Mouse (Mus musculus) myocyte (in vitro differentiated cells): ENCODE measurements around the gene Klhl9. TPM values are rescaled to one million over a fixed set of nuclear protein-coding genes. Genes with fewer than 3 reads are reported as not detected.

Experiments
- H3K27me3 ChIP-seq: one replicate; pipeline ENCODE4 v1.6.1; 2011; ENCODE audit not compliant: control insufficient read depth, insufficient read depth, insufficient read length
- H3K36me3 ChIP-seq: one replicate; pipeline ENCODE4 v1.6.1; 2011; ENCODE audit not compliant: control insufficient read depth, insufficient read depth
- H3K4me2 ChIP-seq: one replicate; pipeline ENCODE4 v1.6.1; 2011; ENCODE audit warnings: low read depth, control low read depth
- H3K4me3 ChIP-seq: one replicate; pipeline ENCODE4 v1.5.1; 2011; ENCODE audit warnings: mild to moderate bottlenecking, control low read depth, moderate library complexity
- H3K79me2 ChIP-seq: one replicate; pipeline ENCODE4 v1.6.1; 2011; ENCODE audit not compliant: control insufficient read depth, insufficient read depth
- H3ac ChIP-seq: one replicate; pipeline ENCODE4 v1.6.1; 2011; ENCODE audit not compliant: control insufficient read depth, insufficient read length
- CEBPB ChIP-seq: IDR thresholded peaks from 2 replicates; pipeline ENCODE4 v1.6.1; 2011; ENCODE audit warnings: mild to moderate bottlenecking, moderate library complexity; ENCODE audit not compliant: poor library complexity, insufficient read depth, severe bottlenecking
- E2F4 ChIP-seq: IDR thresholded peaks from one replicate; pipeline ENCODE4 v1.6.1; 2011; ENCODE audit warnings: mild to moderate bottlenecking, control low read depth, moderate library complexity; ENCODE audit not compliant: insufficient read depth
- MAX ChIP-seq: IDR thresholded peaks from one replicate; pipeline ENCODE4 v1.6.1; 2011; ENCODE audit warnings: low read depth, mild to moderate bottlenecking, control low read depth
- MYOD1 ChIP-seq, 3 experiments: IDR thresholded peaks; one replicate each; pipeline ENCODE4 v1.6.1; 2011; ENCODE audit warnings: control low read depth in 2 of 3, low read depth in 2 of 3, mild to moderate bottlenecking in 2 of 3, moderate library complexity in 1 of 3; ENCODE audit not compliant: insufficient read length in 2 of 3, control insufficient read depth in 1 of 3
- MYOG ChIP-seq, 3 experiments: IDR thresholded peaks; one replicate each; pipeline ENCODE4 v1.6.1; 2011; ENCODE audit warnings: control low read depth in 2 of 3, low read depth in 2 of 3, mild to moderate bottlenecking in 2 of 3; ENCODE audit not compliant: insufficient read length in 2 of 3, control insufficient read depth in 1 of 3, insufficient read depth in 1 of 3
- POLR2A ChIP-seq: IDR thresholded peaks from one replicate; pipeline ENCODE4 v1.6.1; 2011; ENCODE audit warnings: low read depth, mild to moderate bottlenecking, control low read depth, moderate library complexity; ENCODE audit not compliant: insufficient read length
- POLR2AphosphoS2 ChIP-seq: IDR thresholded peaks from one replicate; pipeline ENCODE4 v1.6.1; 2011; ENCODE audit warnings: low read depth, control low read depth; ENCODE audit not compliant: insufficient read length
- REST ChIP-seq: IDR thresholded peaks from one replicate; pipeline ENCODE4 v1.6.1; 2011; ENCODE audit warnings: mild to moderate bottlenecking, control low read depth, moderate library complexity; ENCODE audit not compliant: insufficient read depth, insufficient read length
- SRF ChIP-seq: IDR thresholded peaks from one replicate; pipeline ENCODE4 v1.6.1; 2011; ENCODE audit warnings: low read depth; ENCODE audit not compliant: control insufficient read depth, insufficient read length
- TCF12 ChIP-seq: IDR thresholded peaks from one replicate; pipeline ENCODE4 v1.6.1; 2011; ENCODE audit warnings: mild to moderate bottlenecking, control low read depth; ENCODE audit not compliant: poor library complexity, insufficient read depth, severe bottlenecking
- TCF3 ChIP-seq: IDR thresholded peaks from one replicate; pipeline ENCODE4 v1.6.1; 2011; ENCODE audit warnings: low read depth, control low read depth; ENCODE audit not compliant: insufficient read length
- USF1 ChIP-seq: IDR thresholded peaks from one replicate; pipeline ENCODE4 v1.6.1; 2011; ENCODE audit warnings: low read depth, mild to moderate bottlenecking, control low read depth, moderate library complexity
- polyA plus RNA-seq: library from polyadenylated mRNA; unstranded; fragments of >200 nt; fragmentation: generic; extraction: Trizol; gene quantifications from one replicate; pipeline ENCODE4 v1.2.1, GENCODE M21; 2012; ENCODE audit warnings: missing spikeins

Gene Klhl9
- polyA plus RNA-seq, 1 experiment = 12.0 TPM

DNA sequence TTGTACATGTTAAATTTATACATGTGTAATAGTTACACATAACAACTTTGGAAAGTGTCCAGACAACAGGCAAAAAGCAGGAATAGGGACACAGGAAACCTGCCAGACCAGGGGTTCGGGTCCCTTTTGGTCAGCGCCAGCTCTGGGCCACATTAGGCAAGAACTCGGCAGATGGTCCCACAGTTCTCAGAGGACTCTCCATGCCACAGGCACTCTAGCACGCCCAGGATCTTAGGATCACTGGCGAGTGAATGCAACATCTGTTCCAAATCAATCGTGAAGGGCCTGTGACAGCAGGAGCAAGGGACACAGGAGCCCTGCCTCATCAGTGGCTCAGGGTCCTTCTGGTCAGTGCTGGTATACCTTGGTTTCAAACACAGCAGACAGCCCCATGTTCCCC lies 27.7 kb upstream of the Klhl9 start:
- Histone ChIP-seq H3K4me2 (no peak overlapping the region), H3K27me3 (no peaks in the 10 kb centered on the region), H3K79me2 (no peaks in the 10 kb centered on the region), H3K4me3 (no peak overlapping the region), H3ac (no peak overlapping the region), H3K36me3 (no peaks in the 10 kb centered on the region)
- no peak for TF ChIP-seq USF1
- no peak for TF ChIP-seq TCF12
- no peak for TF ChIP-seq MAX
- TF ChIP-seq E2F4 = no peak
- no peak for TF ChIP-seq MYOG (IDR thresholded peaks at IDR 0.05; ENCODE audit: control insufficient read depth in 1 of 3, insufficient read depth in 1 of 3, insufficient read length in 2 of 3, low read depth in 2 of 3)
- no peak for TF ChIP-seq POLR2A
- TF ChIP-seq SRF = no peak
- no peak for TF ChIP-seq MYOD1 (IDR thresholded peaks at IDR 0.05; ENCODE audit: control insufficient read depth in 1 of 3, insufficient read length in 2 of 3, low read depth in 2 of 3)
- TF ChIP-seq TCF3 = no peak
- no peak for TF ChIP-seq POLR2AphosphoS2
- no peak for TF ChIP-seq REST
- TF ChIP-seq CEBPB = no peak

GRCm38 (mm10) chr4:88744207-88744606 lies 21.9 kb upstream of the Klhl9 start:
- no peak overlapping the region for H3K4me2 ChIP-seq
- H3K36me3 ChIP-seq = no peaks in the 10 kb centered on the region
- no peaks in the 10 kb centered on the region for H3K79me2 ChIP-seq
- no peaks in the 10 kb centered on the region for H3K27me3 ChIP-seq
- H3K4me3 ChIP-seq = no peak overlapping the region
- no peak overlapping the region for H3ac ChIP-seq
- TF ChIP-seq REST (no peak), TCF12 (no peak), MYOD1 (IDR thresholded peaks at IDR 0.05; ENCODE audit: control insufficient read depth in 1 of 3, insufficient read length in 2 of 3, low read depth in 2 of 3) (no peak), POLR2AphosphoS2 (no peak), TCF3 (no peak), USF1 (no peak), SRF (no peak), MAX (no peak), E2F4 (no peak), MYOG (IDR thresholded peaks at IDR 0.05; ENCODE audit: control insufficient read depth in 1 of 3, insufficient read depth in 1 of 3, insufficient read length in 2 of 3, low read depth in 2 of 3) (no peak), CEBPB (no peak), POLR2A (no peak)

- no peaks in the 10 kb centered on the region for H3K79me2 ChIP-seq
- H3K4me3 ChIP-seq = no peak overlapping the region
- H3K36me3 ChIP-seq = no peaks in the 10 kb centered on the region
- H3K27me3 ChIP-seq = no peaks in the 10 kb centered on the region
- TF ChIP-seq POLR2AphosphoS2 = no peak
- TF ChIP-seq TCF3 = no peak
- no peak for TF ChIP-seq MYOG (IDR thresholded peaks at IDR 0.05; ENCODE audit: control insufficient read depth in 1 of 3, insufficient read depth in 1 of 3, insufficient read length in 2 of 3, low read depth in 2 of 3)
- no peak for TF ChIP-seq E2F4
- TF ChIP-seq REST = no peak
- TF ChIP-seq SRF = no peak
- TF ChIP-seq POLR2A = no peak
- TF ChIP-seq MYOD1 (IDR thresholded peaks at IDR 0.05; ENCODE audit: control insufficient read depth in 1 of 3, insufficient read length in 2 of 3, low read depth in 2 of 3) = no peak
- TF ChIP-seq CEBPB = no peak
- no peak for TF ChIP-seq USF1
- TF ChIP-seq TCF12 = no peak
- no peak for TF ChIP-seq MAX
- no peak overlapping the region for H3ac ChIP-seq
- no peak overlapping the region for H3K4me2 ChIP-seq
These were observed 20.6 kb upstream of the Klhl9 start for GRCm38 (mm10) chr4:88742771-88743371.

DNA sequence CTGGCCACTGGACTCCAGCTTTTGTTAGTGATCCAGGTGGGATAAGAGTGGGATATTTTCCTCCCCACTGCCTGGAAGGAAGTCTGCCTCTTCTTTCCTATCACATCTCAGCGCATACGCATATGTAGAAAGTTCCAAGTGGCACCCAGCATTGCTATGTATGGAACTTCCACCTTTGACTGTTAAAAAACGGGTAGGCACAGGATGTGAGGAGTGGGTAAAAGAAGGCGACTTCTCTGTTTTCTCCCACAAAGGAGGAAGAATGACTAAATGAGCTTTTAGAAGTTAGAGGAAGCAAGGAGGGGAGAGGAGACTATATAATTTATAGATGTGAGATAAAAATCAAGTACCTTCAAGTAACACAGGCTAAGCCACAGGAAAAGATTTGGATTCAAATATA lies 19.2 kb upstream of the Klhl9 start:
- Histone ChIP-seq H3K36me3 (no peaks in the 10 kb centered on the region), H3K4me2 (no peak overlapping the region), H3ac (no peak overlapping the region), H3K79me2 (no peaks in the 10 kb centered on the region), H3K27me3 (no peaks in the 10 kb centered on the region), H3K4me3 (no peak overlapping the region)
- no peak for TF ChIP-seq CEBPB
- TF ChIP-seq MYOD1 (IDR thresholded peaks at IDR 0.05; ENCODE audit: control insufficient read depth in 1 of 3, insufficient read length in 2 of 3, low read depth in 2 of 3) = no peak
- no peak for TF ChIP-seq E2F4
- TF ChIP-seq MYOG (IDR thresholded peaks at IDR 0.05; ENCODE audit: control insufficient read depth in 1 of 3, insufficient read depth in 1 of 3, insufficient read length in 2 of 3, low read depth in 2 of 3) = no peak
- TF ChIP-seq MAX = no peak
- TF ChIP-seq TCF12 = no peak
- no peak for TF ChIP-seq POLR2AphosphoS2
- TF ChIP-seq SRF = no peak
- no peak for TF ChIP-seq USF1
- TF ChIP-seq TCF3 = no peak
- no peak for TF ChIP-seq POLR2A
- no peak for TF ChIP-seq REST
